Mouse (Mus musculus) mouse embryonic stem cell (cell line): ENCODE results near the gene Lrrc75b.
"Not testable (repeated sequence)": the region's sequence is repeated elsewhere in the genome, so short reads cannot be mapped to it uniquely, and the experiment has no call there.

Source experiments
- in situ Hi-C, 2 experiments: fragments of 300-500 bp; cut with MboI; formaldehyde crosslinking; loops; 1 replicate in 1 of 2; 3 replicates in 1 of 2; pipeline ENCODE4 v1.14.3; 2019 to 2020; ENCODE audit warnings: low sequenced_read_pairs in 2 of 2, low pct_unique_long_range_greater_than_20kb in 1 of 2, mixed read lengths in 1 of 2; ENCODE audit not compliant: unreplicated experiment in 1 of 2

Lrrc75b gene

DNA sequence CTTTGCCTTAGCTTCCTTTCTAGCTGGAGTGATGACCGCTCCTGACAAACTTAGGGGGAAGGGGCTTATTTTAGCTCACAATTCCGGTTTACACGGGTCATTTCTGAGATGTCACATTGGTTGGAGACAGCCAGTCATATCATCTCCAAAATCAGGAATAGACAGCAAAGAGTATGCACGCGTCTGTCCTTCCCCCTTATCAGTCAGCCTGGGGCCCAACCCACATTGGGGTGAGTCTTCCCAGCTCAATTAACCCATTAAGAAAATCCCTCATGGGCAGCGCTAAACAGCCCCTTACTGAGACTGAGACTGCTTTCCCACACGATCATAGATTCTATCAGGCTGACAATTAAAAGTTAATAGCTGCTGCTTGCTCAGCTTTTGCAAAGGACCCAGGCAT is 45.8 kb downstream of the Lrrc75b start:
- in situ Hi-C loops = no loop called here

DNA sequence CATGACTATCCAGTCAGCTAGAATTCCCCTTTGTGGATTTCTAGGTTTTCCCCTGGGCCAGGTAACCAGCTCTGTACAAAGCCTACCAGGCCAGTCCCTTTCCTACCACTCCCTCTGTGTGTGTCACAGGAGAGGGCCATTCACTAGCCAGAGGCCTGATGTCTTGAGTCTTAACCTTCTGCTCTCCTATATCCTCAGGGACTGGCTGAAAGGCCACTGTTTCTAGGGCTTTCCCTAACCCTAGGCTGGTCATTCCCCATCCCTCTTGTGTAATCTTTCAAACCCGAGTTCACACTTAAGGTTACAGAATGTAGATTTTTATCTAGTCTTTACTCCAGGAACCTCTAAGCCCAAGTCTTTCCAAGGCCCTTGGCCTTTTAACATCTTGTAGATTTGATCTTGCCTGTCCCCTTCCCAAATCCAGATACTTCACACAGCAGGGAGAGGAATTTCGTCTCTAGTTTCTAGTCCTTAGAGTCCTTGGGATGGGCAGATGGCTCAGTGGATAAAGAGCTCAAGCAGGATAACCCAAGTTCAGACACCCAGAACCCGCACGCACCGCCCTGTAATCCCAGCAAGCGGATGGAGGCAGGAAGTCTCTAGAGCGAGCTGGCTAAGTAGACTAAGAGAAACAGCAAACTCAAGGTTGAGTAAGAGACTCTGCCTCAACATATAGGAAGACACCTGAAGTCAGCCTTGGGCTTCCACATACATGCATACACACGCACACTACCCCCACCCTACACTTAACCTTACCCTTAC is 46.6 kb downstream of the Lrrc75b start:
- in situ Hi-C loops = no loop called here

DNA sequence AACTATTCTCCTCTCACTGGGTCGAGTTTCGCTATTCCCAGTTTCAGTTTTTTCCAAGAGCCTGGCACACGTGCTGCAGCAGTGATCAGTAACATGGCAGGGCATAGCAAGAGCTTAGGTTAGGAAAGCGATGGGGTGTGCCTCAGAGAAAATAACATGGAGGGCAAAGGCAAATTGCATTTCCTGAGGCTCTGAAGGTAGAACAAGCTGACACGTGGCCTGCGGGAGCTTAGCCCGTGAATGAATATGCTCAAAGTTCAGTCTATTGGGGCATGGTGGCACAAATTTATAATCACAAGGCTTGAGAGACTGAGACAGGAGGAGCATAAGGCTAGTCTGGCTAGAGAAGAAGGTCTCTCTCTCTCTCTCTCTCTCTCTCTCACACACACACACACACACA is 47.3 kb downstream of the Lrrc75b start:
- in situ Hi-C loops = no loop called here

DNA sequence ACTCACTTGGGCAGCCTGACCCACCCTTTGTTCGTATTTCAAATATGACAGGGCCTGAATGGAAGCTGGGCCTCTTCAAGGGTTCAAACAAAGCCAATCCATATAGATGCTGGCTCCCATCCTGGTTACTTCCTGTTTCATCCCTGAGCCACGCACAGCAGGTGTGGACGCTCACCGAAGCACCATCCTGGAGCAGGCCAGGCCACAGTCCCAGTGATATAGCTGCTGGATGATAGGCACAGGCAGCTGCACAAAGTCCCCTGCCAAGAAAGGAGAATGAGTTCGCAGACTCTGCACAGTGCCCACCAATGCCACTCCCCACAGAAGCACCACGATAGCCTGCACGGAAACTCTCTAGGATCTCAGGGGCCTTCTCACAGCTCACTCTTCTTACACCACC is 48.2 kb downstream of the Lrrc75b start:
- in situ Hi-C loops = no loop called here

DNA sequence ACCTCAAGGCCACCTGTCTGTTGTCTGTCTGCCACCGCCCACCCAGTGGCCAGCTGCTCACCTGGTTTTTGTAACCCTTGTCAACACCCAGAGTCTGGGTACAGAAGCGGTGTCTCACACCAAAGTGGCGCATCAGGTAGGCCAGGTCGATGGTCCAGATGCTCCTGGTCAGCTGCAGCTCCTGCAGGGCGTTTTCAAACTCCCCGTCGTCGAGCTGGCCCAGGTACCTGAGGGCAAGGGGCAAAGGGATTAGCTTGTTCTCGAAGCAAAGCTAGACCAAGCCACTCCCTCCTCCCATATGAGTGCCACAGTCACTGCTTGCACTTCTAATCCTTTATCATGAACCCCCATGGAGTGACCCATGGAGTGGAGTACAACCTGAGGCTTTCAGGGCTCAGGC is 49.1 kb downstream of the Lrrc75b start:
- in situ Hi-C loops = no loop called here

DNA sequence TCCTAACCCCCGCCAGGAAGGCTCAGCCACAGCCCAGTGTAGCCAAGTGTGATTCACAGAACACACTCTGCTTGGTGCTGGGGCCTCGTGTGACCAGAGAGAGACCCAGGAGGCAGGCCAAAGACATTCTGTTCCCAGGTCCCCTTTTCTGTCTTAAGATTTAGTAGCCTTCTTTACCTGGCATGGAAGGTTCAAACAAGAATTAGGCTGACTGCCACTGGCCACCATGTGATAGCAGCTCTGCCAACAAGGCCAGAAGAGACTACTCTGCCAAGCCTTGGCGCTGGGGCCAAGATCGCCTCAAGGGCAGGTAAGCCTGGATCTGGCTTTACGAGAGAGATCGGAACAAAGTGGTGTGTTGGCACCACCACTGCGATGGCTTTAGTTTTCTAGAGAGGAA is 49.7 kb downstream of the Lrrc75b start:
- in situ Hi-C loops = no loop called here

DNA sequence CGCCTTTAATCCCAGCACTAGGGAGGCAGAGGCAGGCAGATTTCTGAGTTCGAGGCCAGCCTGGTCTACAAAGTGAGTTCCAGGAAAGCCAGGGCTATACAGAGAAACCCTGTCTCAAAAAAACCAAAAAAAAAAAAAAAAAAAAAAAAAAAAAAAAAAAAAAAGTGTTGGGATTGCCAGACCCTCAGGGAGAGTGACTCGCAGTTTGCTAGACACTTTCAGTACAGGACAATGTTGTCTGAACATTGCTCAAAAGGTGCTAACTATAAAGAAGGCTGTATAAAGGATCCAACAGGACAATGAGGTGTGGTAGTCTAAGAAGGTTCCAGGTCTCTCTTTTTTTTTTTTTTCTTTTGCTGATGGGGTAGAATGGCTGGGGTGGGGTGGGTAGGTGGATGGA is 54.2 kb downstream of the Lrrc75b start:
- in situ Hi-C loops = not testable (repeated sequence)

DNA sequence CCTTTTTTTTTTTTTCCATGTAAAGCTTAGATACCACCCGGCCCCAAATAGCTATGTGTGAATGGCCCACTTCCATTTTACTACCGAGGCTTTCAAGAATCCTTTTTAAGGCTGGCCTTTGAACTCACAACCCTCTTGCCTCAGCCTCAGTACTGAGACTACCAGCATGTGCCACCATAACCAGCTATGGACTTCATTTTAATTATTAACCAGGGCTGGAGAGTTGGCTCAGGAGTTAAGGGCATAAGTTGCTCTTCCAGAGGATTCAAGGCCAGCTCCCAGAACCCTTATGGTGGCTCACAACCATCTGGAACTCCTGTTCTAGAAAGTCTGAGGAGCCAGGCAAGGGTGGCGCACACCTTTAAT is 55.0 kb downstream of the Lrrc75b start:
- in situ Hi-C loops = no loop called here

DNA sequence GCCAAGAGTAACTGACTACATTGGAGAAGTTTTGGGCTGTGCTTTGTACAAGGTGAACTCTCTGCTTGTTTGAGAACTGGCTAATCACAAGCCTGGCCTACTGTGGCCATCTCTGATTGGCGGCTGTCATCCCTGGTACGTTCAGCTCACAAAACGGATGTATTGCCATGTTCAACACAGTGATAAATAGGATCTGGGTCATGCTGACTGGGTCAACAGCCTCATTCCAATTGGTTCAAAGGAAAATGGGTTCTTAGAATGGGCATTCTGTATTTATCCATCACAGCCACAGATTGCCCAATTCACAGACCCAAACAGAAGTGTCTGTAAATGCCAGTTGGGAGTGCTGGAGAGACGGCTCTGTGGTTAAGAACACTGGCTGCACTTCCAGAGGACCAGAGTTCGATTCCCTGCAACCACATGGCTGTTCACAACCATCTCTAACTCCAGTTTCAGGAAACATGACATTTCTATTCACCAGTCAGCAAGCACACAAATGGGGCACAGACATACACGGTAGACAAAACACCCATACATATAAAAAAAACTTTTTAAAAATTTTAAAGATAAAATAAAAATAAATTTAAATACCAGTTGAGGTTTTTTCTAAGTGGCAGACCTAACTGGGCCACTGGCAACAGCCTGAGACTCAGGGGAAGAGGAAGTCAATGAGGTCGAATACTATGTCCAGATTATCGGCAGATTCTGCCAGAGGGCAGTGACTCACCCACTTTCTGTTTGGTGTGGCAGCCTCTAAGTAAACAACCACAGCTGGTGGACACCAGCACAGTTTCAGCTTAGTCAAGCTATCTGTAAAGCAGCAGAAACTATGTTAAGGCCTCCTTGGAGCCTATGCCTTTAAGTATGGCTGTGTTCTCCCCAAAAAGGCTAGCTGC is 55.6 kb downstream of the Lrrc75b start:
- in situ Hi-C loops = no loop called here

DNA sequence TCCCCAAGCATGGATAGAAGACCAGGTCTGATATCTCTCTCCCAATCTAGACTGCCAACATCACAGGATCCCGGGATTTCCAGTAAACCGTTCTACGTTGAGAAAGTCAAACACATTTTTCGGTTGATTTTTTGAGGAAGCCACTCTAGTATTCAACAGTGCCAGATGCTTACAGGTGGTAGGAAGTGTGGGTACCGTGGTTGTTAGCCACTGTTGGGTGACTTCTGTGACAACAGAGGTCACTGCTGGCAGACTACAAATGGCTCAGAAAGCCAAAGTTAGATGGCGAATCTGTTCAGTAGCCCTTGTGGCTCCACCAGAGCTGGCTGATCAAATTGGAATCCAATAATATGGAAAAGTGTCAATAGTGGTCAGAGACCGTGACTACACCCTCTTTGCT is 56.4 kb downstream of the Lrrc75b start:
- in situ Hi-C loops = no loop called here

DNA sequence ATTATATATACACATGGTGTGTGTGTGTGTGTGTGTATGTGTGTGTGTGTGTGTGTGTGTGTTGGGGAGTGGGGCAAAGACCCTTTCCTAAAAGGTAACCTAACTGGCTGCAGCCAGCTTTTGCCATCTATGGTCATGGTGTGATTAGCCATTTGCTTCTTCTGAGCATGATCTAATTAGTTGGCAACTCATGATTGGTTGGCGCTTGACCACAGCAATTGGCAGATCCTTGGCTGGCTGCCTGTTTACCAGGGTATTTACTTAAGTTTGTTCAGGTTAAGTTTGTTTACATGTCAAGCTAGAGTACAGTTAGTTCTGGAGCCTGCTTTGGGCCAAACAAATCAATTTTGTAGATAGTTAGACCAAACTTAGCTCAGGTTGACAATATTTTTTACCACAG is 58.5 kb downstream of the Lrrc75b start:
- in situ Hi-C loops = no loop called here

DNA sequence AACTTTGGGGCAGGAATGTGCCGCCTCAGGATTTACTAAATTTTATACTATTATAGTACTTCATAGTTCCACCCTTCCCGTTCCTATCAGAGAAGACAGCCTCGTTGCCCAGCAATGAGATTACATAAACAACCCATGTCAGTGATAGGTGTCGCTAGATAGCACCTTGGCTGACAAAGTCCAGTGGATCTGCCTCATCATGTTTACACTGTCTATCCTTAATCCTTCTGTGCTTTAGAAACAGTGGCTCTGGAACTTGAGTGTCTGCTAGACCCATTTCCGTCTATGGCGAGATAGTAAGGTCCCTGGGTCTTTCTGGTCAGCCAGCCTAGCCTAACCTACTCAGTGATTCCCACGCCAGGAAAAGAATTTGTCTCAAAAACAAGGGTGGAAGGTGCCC is 59.8 kb downstream of the Lrrc75b start:
- in situ Hi-C loops = no loop called here
